Mouse (Mus musculus): ENCODE data around the gene Ccdc82. TPM values are rescaled to one million over a fixed set of nuclear protein-coding genes. Genes with fewer than 3 reads are reported as not detected.

Gene Ccdc82
- polyA plus RNA-seq, 1 experiment: 0.21 TPM

DNA sequence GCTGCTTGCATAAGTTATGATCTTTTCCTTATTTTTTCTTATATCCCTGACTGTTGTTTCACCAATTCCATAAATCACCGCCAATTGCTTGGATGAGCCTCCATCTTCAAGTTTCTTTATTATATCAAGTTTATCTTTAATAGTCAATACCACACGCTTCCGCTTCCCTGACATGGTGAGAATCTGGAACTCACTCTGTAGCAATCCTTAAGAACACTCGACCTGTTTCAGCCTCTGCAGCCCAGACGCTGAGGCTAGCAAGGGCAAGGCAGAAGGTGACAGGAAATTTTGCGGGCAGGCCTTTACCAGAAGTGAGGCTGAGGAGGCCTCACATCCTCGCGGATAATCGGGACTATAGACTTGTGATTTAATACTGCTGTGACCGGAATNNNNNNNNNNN lies 1.3 kb upstream of the Ccdc82 start, which contains the start of gene Jrkl:
TSS of gene Jrkl (minus strand) at position 349 of the 400 bp plus-strand sequence.
- peak within 1 kb of the TSS; percentile 83 for H3K4me3 ChIP-seq (replicated peaks)
- H3K4me1 ChIP-seq (ENCODE audit: control insufficient read depth): peaks cover 38% of the 10 kb centered on the region
- H3K36me3 ChIP-seq (ENCODE audit: control insufficient read depth): no peaks in the 10 kb centered on the region
- TF ChIP-seq GATA1 (IDR thresholded peaks at IDR 0.05; ENCODE audit: low read length) (no peak), TAL1 (IDR thresholded peaks at IDR 0.05; ENCODE audit: low read length) (no peak)
- no peaks in the 10 kb centered on the region for H3K27me3 ChIP-seq (ENCODE audit: control insufficient read depth)
- H3K9me3 ChIP-seq (ENCODE audit: control insufficient read depth, low read length): no peaks in the 10 kb centered on the region

GRCm38 (mm10) chr9:13248104-13248503 lies 1.3 kb downstream of the Ccdc82 start:
- Histone ChIP-seq H3K27me3 (ENCODE audit: control insufficient read depth) (no peaks in the 10 kb centered on the region), H3K36me3 (ENCODE audit: control insufficient read depth) (peaks cover 16% of the 10 kb centered on the region), H3K9me3 (ENCODE audit: control insufficient read depth, low read length) (no peaks in the 10 kb centered on the region), H3K4me1 (ENCODE audit: control insufficient read depth) (peaks cover 44% of the 10 kb centered on the region), H3K4me3 (replicated peaks) (peak overlapping the region; percentile 69)
- TF ChIP-seq TAL1 (IDR thresholded peaks at IDR 0.05; ENCODE audit: low read length): no peak

DNA sequence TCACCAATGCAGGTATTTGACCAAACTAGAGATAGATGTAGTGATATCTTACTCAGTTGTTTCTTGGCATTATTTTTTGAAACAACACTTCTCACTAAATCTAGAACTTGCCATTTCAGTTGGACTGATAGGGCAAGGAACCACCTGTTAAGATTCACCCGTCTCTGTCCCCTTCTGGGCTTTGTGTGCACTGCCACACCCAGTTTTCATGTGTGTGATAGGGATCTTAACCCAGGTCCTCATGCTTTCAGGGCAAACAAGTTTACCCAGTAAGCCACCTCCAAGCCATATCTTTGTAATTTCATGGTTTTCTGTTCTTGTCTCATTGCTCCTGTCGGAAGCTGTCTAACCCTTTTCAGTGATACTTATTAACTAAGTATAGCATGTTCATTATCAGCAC lies 4.5 kb downstream of the Ccdc82 start:
- no peaks in the 10 kb centered on the region for H3K27me3 ChIP-seq (ENCODE audit: control insufficient read depth)
- H3K4me3 ChIP-seq (replicated peaks): no peak overlapping the region
- H3K9me3 ChIP-seq (ENCODE audit: control insufficient read depth, low read length): no peaks in the 10 kb centered on the region
- peaks cover 26% of the 10 kb centered on the region for H3K4me1 ChIP-seq (ENCODE audit: control insufficient read depth)
- peaks cover 43% of the 10 kb centered on the region for H3K36me3 ChIP-seq (ENCODE audit: control insufficient read depth)
- TF ChIP-seq TAL1 (IDR thresholded peaks at IDR 0.05; ENCODE audit: low read length) (no peak), GATA1 (IDR thresholded peaks at IDR 0.05; ENCODE audit: low read length) (no peak)

- no peaks in the 10 kb centered on the region; the same call in 1 of the 2 replicates for H3K4me1 ChIP-seq (ENCODE audit: control insufficient read depth)
- TF ChIP-seq TAL1 (IDR thresholded peaks at IDR 0.05; ENCODE audit: low read length) (no peak), GATA1 (IDR thresholded peaks at IDR 0.05; ENCODE audit: low read length) (no peak)
- H3K36me3 ChIP-seq (ENCODE audit: control insufficient read depth): peaks cover 69% of the 10 kb centered on the region
- H3K9me3 ChIP-seq (ENCODE audit: control insufficient read depth, low read length): no peaks in the 10 kb centered on the region
- no peak overlapping the region for H3K4me3 ChIP-seq (replicated peaks)
- H3K27me3 ChIP-seq (ENCODE audit: control insufficient read depth): no peaks in the 10 kb centered on the region
Measured at GRCm38 (mm10) chr9:13256726-13257125, 10.0 kb downstream of the Ccdc82 start.

DNA sequence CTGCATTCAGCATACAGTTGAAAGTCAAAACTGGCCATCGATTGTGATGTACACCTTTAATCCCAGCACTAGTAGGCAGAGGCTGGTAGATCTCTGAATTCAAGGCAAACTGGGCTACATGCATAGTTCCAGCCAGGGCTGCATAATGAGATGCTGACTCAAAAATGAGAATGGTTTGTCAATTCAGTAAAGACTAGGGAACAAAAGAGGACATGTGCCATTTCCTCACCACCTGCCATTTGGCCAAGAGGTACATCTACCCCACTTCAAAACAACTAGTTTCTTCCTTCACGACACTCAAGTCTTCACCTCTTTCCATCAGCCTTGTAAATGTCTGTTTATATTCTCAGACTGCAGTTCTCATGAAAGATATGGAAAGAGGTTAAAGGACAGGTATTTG lies 11.4 kb downstream of the Ccdc82 start:
- Histone ChIP-seq H3K4me1 (ENCODE audit: control insufficient read depth) (no peaks in the 10 kb centered on the region; the same call in 1 of the 2 replicates), H3K27me3 (ENCODE audit: control insufficient read depth) (no peaks in the 10 kb centered on the region), H3K36me3 (ENCODE audit: control insufficient read depth) (peaks cover 64% of the 10 kb centered on the region), H3K4me3 (replicated peaks) (no peak overlapping the region), H3K9me3 (ENCODE audit: control insufficient read depth, low read length) (no peaks in the 10 kb centered on the region)
- TF ChIP-seq GATA1 (IDR thresholded peaks at IDR 0.05; ENCODE audit: low read length) (no peak), TAL1 (IDR thresholded peaks at IDR 0.05; ENCODE audit: low read length) (no peak)

GRCm38 (mm10) chr9:13260980-13261379 lies 14.2 kb downstream of the Ccdc82 start:
- H3K27me3 ChIP-seq (ENCODE audit: control insufficient read depth): no peaks in the 10 kb centered on the region
- no peak for TF ChIP-seq GATA1 (IDR thresholded peaks at IDR 0.05; ENCODE audit: low read length)
- no peak for TF ChIP-seq TAL1 (IDR thresholded peaks at IDR 0.05; ENCODE audit: low read length)
- no peaks in the 10 kb centered on the region for H3K9me3 ChIP-seq (ENCODE audit: control insufficient read depth, low read length)
- no peak overlapping the region for H3K4me3 ChIP-seq (replicated peaks)
- H3K36me3 ChIP-seq (ENCODE audit: control insufficient read depth): peaks cover 56% of the 10 kb centered on the region
- no peaks in the 10 kb centered on the region; the same call in 1 of the 2 replicates for H3K4me1 ChIP-seq (ENCODE audit: control insufficient read depth)

DNA sequence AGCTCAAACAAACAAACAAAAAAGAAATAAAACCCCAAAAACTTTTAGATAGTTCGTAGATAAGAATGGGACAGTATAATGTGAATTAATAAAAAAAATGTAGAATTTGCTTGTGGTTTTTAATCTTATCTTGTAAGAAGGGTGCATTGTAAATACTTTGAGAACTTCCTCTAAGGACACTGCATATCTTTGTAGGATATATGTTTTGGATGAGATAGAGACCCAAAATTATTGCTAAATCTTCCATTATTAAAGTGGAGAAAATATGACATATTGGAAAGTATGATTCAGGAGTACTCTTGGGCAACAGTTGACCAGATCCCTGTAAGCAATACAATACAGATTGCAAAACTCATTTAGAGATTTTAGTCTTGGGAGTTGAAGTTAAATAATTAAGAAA lies 26.5 kb downstream of the Ccdc82 start:
- Histone ChIP-seq H3K4me1 (ENCODE audit: control insufficient read depth) (no peaks in the 10 kb centered on the region), H3K9me3 (ENCODE audit: control insufficient read depth, low read length) (no peaks in the 10 kb centered on the region), H3K36me3 (ENCODE audit: control insufficient read depth) (peaks cover 40% of the 10 kb centered on the region), H3K4me3 (replicated peaks) (no peak overlapping the region), H3K27me3 (ENCODE audit: control insufficient read depth) (no peaks in the 10 kb centered on the region)
- TF ChIP-seq GATA1 (IDR thresholded peaks at IDR 0.05; ENCODE audit: low read length) (no peak), TAL1 (IDR thresholded peaks at IDR 0.05; ENCODE audit: low read length) (no peak)

GRCm38 (mm10) chr9:13287482-13287881 lies 40.7 kb downstream of the Ccdc82 start:
- H3K4me1 ChIP-seq (ENCODE audit: control insufficient read depth): no peaks in the 10 kb centered on the region
- no peaks in the 10 kb centered on the region for H3K9me3 ChIP-seq (ENCODE audit: control insufficient read depth, low read length)
- peaks cover 40% of the 10 kb centered on the region for H3K36me3 ChIP-seq (ENCODE audit: control insufficient read depth)
- no peak for TF ChIP-seq GATA1 (IDR thresholded peaks at IDR 0.05; ENCODE audit: low read length)
- TF ChIP-seq TAL1 (IDR thresholded peaks at IDR 0.05; ENCODE audit: low read length): no peak
- no peaks in the 10 kb centered on the region for H3K27me3 ChIP-seq (ENCODE audit: control insufficient read depth)
- no peak overlapping the region for H3K4me3 ChIP-seq (replicated peaks)

- H3K4me1 ChIP-seq (ENCODE audit: control insufficient read depth): peaks cover 24% of the 10 kb centered on the region
- H3K27me3 ChIP-seq (ENCODE audit: control insufficient read depth): peaks cover 11% of the 10 kb centered on the region
- no peak for TF ChIP-seq GATA1 (IDR thresholded peaks at IDR 0.05; ENCODE audit: low read length)
- no peak for TF ChIP-seq TAL1 (IDR thresholded peaks at IDR 0.05; ENCODE audit: low read length)
Measured at GRCm38 (mm10) chr9:13296274-13297121, 49.7 kb downstream of the Ccdc82 start.

More at GRCm38 (mm10) chr9:13296274-13297121, 49.7 kb downstream of the Ccdc82 start:
- H3K36me3 ChIP-seq (ENCODE audit: control insufficient read depth): peaks cover 4% of the 10 kb centered on the region
- H3K4me3 ChIP-seq (replicated peaks): peak overlapping the region; percentile 66
- no peaks in the 10 kb centered on the region for H3K9me3 ChIP-seq (ENCODE audit: control insufficient read depth, low read length)

Data from erythroblast, embryonic 14.5 days (primary cell).